8 mouse cellular contexts compared by ENCODE assay signal in genomic region chr11:95713225-95713810, GRCm38 (mm10). TPM values are rescaled to one million over a fixed set of nuclear protein-coding genes. Genes with fewer than 3 reads are reported as not detected.
A peak's percentile ranks its signal among the peaks of the same experiment; 100 is the strongest.
DNase-seq lines count a peak whose midpoint lies in the region; ATAC-seq and TF ChIP-seq lines count a peak whose summit lies in the region.

No protein-coding gene starts in this region.

- 0 out of 2 replicates have a peak, but pooled peaks cover 2% of the 10 kb centered on the region for H3K27me3 ChIP-seq in forebrain, embryonic 13.5 days
- H3K27me3 ChIP-seq in heart, embryonic 16.5 days (ENCODE audit: control insufficient read depth, insufficient read depth, low read length), result no peaks in the 10 kb centered on the region
- H3K27me3 ChIP-seq in neural tube, embryonic 12.5 days (replicated peaks), result no peaks in the 10 kb centered on the region

- H3K36me3 ChIP-seq in forebrain, embryonic 13.5 days (ENCODE audit: poor library complexity, severe bottlenecking), result no peaks in the 10 kb centered on the region
- H3K36me3 ChIP-seq in heart, embryonic 16.5 days (ENCODE audit: control insufficient read depth, insufficient read depth), result no peaks in the 10 kb centered on the region
- H3K36me3 ChIP-seq in neural tube, embryonic 12.5 days, result no peaks in the 10 kb centered on the region

- WGBS in forebrain, embryonic 13.5 days, result under 1% methylated on average over 32 of the region's 49 CpGs
- WGBS in heart, embryonic 16.5 days, result under 1% methylated on average over 47 of the region's 49 CpGs
- 0% methylated on average over 37 of the region's 49 CpGs for WGBS in neural tube, embryonic 12.5 days

- H3K4me2 ChIP-seq in forebrain, embryonic 13.5 days, result peak overlapping the region; percentile 90
- H3K4me2 ChIP-seq in heart, embryonic 16.5 days (ENCODE audit: low read depth, low read length), result peak overlapping the region; percentile 98
- peak overlapping the region; percentile 82 for H3K4me2 ChIP-seq in neural tube, embryonic 12.5 days (replicated peaks)

- H3K9me3 ChIP-seq in forebrain, embryonic 13.5 days (replicated peaks), result no peaks in the 10 kb centered on the region
- no peaks in the 10 kb centered on the region for H3K9me3 ChIP-seq in heart, embryonic 16.5 days (replicated peaks; ENCODE audit: control insufficient read depth, low read length)
- H3K9me3 ChIP-seq in neural tube, embryonic 12.5 days, result no peaks in the 10 kb centered on the region

- peak; percentile 79 for ATAC-seq in forebrain, embryonic 13.5 days
- peak; percentile 66 for ATAC-seq in heart, embryonic 16.5 days (replicated peaks; ENCODE audit: extremely low read depth, insufficient read depth, low FRiP score)
- peak; percentile 79 for ATAC-seq in neural tube, embryonic 12.5 days (ENCODE audit: low FRiP score, low read depth)

- peak overlapping the region; percentile 97 for H3K27ac ChIP-seq in forebrain, embryonic 13.5 days
- peak overlapping the region; percentile 92 for H3K27ac ChIP-seq in heart, embryonic 16.5 days (ENCODE audit: low read length)
- peak overlapping the region; percentile 97 for H3K27ac ChIP-seq in layer of hippocampus, adult 2 months
- H3K27ac ChIP-seq in neural tube, embryonic 12.5 days, result peak overlapping the region; percentile 97

- DNase-seq in CD8-positive naive resting alpha-beta T cell, adult 2 months (ENCODE audit: low read depth in 2 of 2, low spot score in 2 of 2), result peak; percentile 52 to 59
- peak; percentile 27 to 31 for DNase-seq in adrenal gland, postnatal 4 days (ENCODE audit: low spot score in 2 of 2)
- DNase-seq in layer of hippocampus, adult 2 months (ENCODE audit: low spot score in 2 of 2), result peak; percentile 26 to 40
- peak; percentile 25 to 42 for DNase-seq in lung, adult 18-20 months
- peak; percentile 60 to 68 for DNase-seq in thymus, adult 18-20 months

- peaks cover 34% of the 10 kb centered on the region for H3K4me1 ChIP-seq in forebrain, embryonic 13.5 days
- H3K4me1 ChIP-seq in heart, embryonic 16.5 days (ENCODE audit: control insufficient read depth, insufficient read depth, low read length), result peaks cover 14% of the 10 kb centered on the region
- H3K4me1 ChIP-seq in neural tube, embryonic 12.5 days, result peaks cover 14% of the 10 kb centered on the region

- H3K9ac ChIP-seq in forebrain, embryonic 13.5 days, result peak overlapping the region; percentile 96
- peak overlapping the region; percentile 97 for H3K9ac ChIP-seq in heart, embryonic 16.5 days (ENCODE audit: low read length)
- peak overlapping the region; percentile 98 for H3K9ac ChIP-seq in neural tube, embryonic 12.5 days

- H3K4me3 ChIP-seq in forebrain, embryonic 13.5 days, result peak overlapping the region; percentile 91
- peak overlapping the region; percentile 97 for H3K4me3 ChIP-seq in heart, embryonic 16.5 days (ENCODE audit: low read length)
- H3K4me3 ChIP-seq in layer of hippocampus, adult 2 months, result peak overlapping the region; percentile 91
- H3K4me3 ChIP-seq in neural tube, embryonic 12.5 days, result peak overlapping the region; percentile 91

- no peak for TF ChIP-seq CTCF in layer of hippocampus, adult 2 months (conservative IDR thresholded peaks at IDR 0.05)

RNA-seq across cellular contexts. Expression of gene Zfp652, which starts 0.8 kb away (rescaled TPM):
- 10 to 100 TPM; 61.7 to 63.2 TPM for total RNA-seq in adrenal gland, postnatal 4 days (2021)
- polyA plus RNA-seq in forebrain, embryonic 13.5 days (2015; fragmentation: Nextera tagmentation; extraction: Ambion mirVana), result 27.9 and 32.2 TPM in 2 replicates
- 13.6 and 14.0 TPM in 2 replicates for polyA plus RNA-seq in heart, embryonic 16.5 days (2015; fragmentation: Nextera tagmentation; extraction: Ambion mirVana)
- total RNA-seq in layer of hippocampus, adult 2 months (2021), result 10 to 100 TPM; 49.0 to 50.5 TPM
- 26.1 and 29.9 TPM in 2 replicates for polyA plus RNA-seq in neural tube, embryonic 12.5 days (2016; fragmentation: Nextera tagmentation; extraction: Ambion mirVana)

RNA-seq across cellular contexts. Expression of gene B130006D01Rik, which starts 10.1 kb away (rescaled TPM):
- 1 to 10 TPM; 1.2 TPM for total RNA-seq in adrenal gland, postnatal 4 days (2021)
- polyA plus RNA-seq in forebrain, embryonic 13.5 days (2015; fragmentation: Nextera tagmentation; extraction: Ambion mirVana), result 1.4 and 2.0 TPM in 2 replicates
- 0.69 and 0.98 TPM in 2 replicates for polyA plus RNA-seq in heart, embryonic 16.5 days (2015; fragmentation: Nextera tagmentation; extraction: Ambion mirVana)
- 1 to 10 TPM; 1.8 to 2.3 TPM for total RNA-seq in layer of hippocampus, adult 2 months (2021)
- polyA plus RNA-seq in neural tube, embryonic 12.5 days (2016; fragmentation: Nextera tagmentation; extraction: Ambion mirVana), result 1.7 and 2.0 TPM in 2 replicates

RNA-seq across cellular contexts. Expression of gene Phb, which starts 46.6 kb away (rescaled TPM):
- total RNA-seq in adrenal gland, postnatal 4 days (2021), result 100 to 1,000 TPM; 215 to 226 TPM
- 187 and 188 TPM in 2 replicates for polyA plus RNA-seq in forebrain, embryonic 13.5 days (2015; fragmentation: Nextera tagmentation; extraction: Ambion mirVana)
- 295 and 306 TPM in 2 replicates for polyA plus RNA-seq in heart, embryonic 16.5 days (2015; fragmentation: Nextera tagmentation; extraction: Ambion mirVana)
- total RNA-seq in layer of hippocampus, adult 2 months (2021), result 10 to 100 TPM; 96.3 to 97.5 TPM
- 197 and 200 TPM in 2 replicates for polyA plus RNA-seq in neural tube, embryonic 12.5 days (2016; fragmentation: Nextera tagmentation; extraction: Ambion mirVana)

Comparison
In these comparisons a context has a peak if more than half of its experiments do, and no peak if none do; other contexts are left out.
1. Peak in every context shown above with its lines: DNase-seq, ATAC-seq, H3K4me3 ChIP-seq and H3K27ac ChIP-seq.